ENCODE assay signal across 8 mouse cellular contexts in genomic region chr10:39261174-39262145, GRCm38 (mm10).
DNase-seq lines count a peak whose midpoint lies in the region; ATAC-seq lines count a peak whose summit lies in the region.
"Had no signal": no experiment of that assay in that cellular context is flagged by ENCODE, and none has a peak within 500 bp of the region (broad histone marks: within the 10 kb centered on the region; RNA-seq: fewer than 3 reads in every experiment).

No protein-coding gene starts in this region.

- H3K9me3 ChIP-seq in neural tube, embryonic 13.5 days: no peaks in the 10 kb centered on the region
- H3K9me3 ChIP-seq in forebrain, embryonic 16.5 days (ENCODE audit: control insufficient read depth, low read length): no peaks in the 10 kb centered on the region
- no peaks in the 10 kb centered on the region for H3K9me3 ChIP-seq in intestine, embryonic 14.5 days (ENCODE audit: control insufficient read depth, low read length)

- H3K4me3 ChIP-seq in neural tube, embryonic 13.5 days: no peak overlapping the region
- no peak overlapping the region for H3K4me3 ChIP-seq in forebrain, embryonic 16.5 days (replicated peaks; ENCODE audit: low read length)
- no peak overlapping the region for H3K4me3 ChIP-seq in intestine, embryonic 14.5 days (ENCODE audit: low read depth, low read length)

- H3K27me3 ChIP-seq in neural tube, embryonic 13.5 days: no peaks in the 10 kb centered on the region
- H3K27me3 ChIP-seq in forebrain, embryonic 16.5 days (replicated peaks; ENCODE audit: control insufficient read depth, insufficient read depth, low read length): no peaks in the 10 kb centered on the region
- no peaks in the 10 kb centered on the region for H3K27me3 ChIP-seq in intestine, embryonic 14.5 days (replicated peaks; ENCODE audit: control insufficient read depth, insufficient read depth, low read length)

- no peaks in the 10 kb centered on the region for H3K36me3 ChIP-seq in neural tube, embryonic 13.5 days
- H3K36me3 ChIP-seq in forebrain, embryonic 16.5 days (ENCODE audit: control insufficient read depth, insufficient read depth): no peaks in the 10 kb centered on the region
- H3K36me3 ChIP-seq in intestine, embryonic 14.5 days (ENCODE audit: control insufficient read depth, insufficient read depth, low read length): no peaks in the 10 kb centered on the region

- DNase-seq in neural tube, embryonic 10.5 days (ENCODE audit: extremely low spot score, low spot score): no peak
- DNase-seq in intestine, embryonic 14.5 days (ENCODE audit: low spot score): peak; percentile 61
- no peak for DNase-seq in cerebellum, adult 9-10 months
- no peak for DNase-seq in ovary, postnatal 10 days (ENCODE audit: low spot score)
- DNase-seq in cerebellum, adult 11 months: no peak
- DNase-seq: right cerebral cortex, postnatal 14 days had no signal

- ATAC-seq in neural tube, embryonic 13.5 days (ENCODE audit: low read depth): peak; percentile 52
- ATAC-seq in forebrain, embryonic 16.5 days: peak; percentile 58
- 0 out of 2 replicates have a peak, but pooled peaks have one; percentile 50 for ATAC-seq in intestine, embryonic 14.5 days (replicated peaks; ENCODE audit: low FRiP score, low TSS enrichment, low read depth)

- H3K4me2 ChIP-seq in neural tube, embryonic 13.5 days: no peak overlapping the region
- H3K4me2 ChIP-seq in forebrain, embryonic 16.5 days (ENCODE audit: low read length): no peak overlapping the region
- no peak overlapping the region for H3K4me2 ChIP-seq in intestine, embryonic 14.5 days (ENCODE audit: low read length)

- peaks cover 35% of the 10 kb centered on the region for H3K4me1 ChIP-seq in neural tube, embryonic 13.5 days (replicated peaks)
- H3K4me1 ChIP-seq in forebrain, embryonic 16.5 days (replicated peaks; ENCODE audit: control insufficient read depth, insufficient read depth, low read length): peaks cover 24% of the 10 kb centered on the region
- peaks cover 41% of the 10 kb centered on the region for H3K4me1 ChIP-seq in intestine, embryonic 14.5 days (replicated peaks; ENCODE audit: control insufficient read depth, insufficient read depth, low read length)

- H3K9ac ChIP-seq in neural tube, embryonic 13.5 days: no peak overlapping the region
- no peak overlapping the region for H3K9ac ChIP-seq in forebrain, embryonic 16.5 days (replicated peaks; ENCODE audit: low read depth, low read length)
- no peak overlapping the region for H3K9ac ChIP-seq in intestine, embryonic 14.5 days (ENCODE audit: low read length)

- 59% methylated on average over 8 of the region's 8 CpGs for WGBS in neural tube, embryonic 13.5 days
- 40% methylated on average over 8 of the region's 8 CpGs for WGBS in forebrain, embryonic 16.5 days
- 48% methylated on average over 8 of the region's 8 CpGs for WGBS in intestine, embryonic 14.5 days

- H3K27ac ChIP-seq in neural tube, embryonic 13.5 days (replicated peaks): peak overlapping the region; percentile 71
- H3K27ac ChIP-seq in forebrain, embryonic 16.5 days (ENCODE audit: low read length): peak overlapping the region; percentile 10; the same call in 1 of the 2 replicates
- H3K27ac ChIP-seq in intestine, embryonic 14.5 days (ENCODE audit: low read depth): peak overlapping the region; percentile 82

Comparison
In these comparisons a context has a peak if more than half of its experiments do, and no peak if none do; other contexts are left out.
1. H3K27ac ChIP-seq: peak in every context shown above with its lines; median percentile 82 in intestine, embryonic 14.5 days; 71 in neural tube, embryonic 13.5 days; 10 in forebrain, embryonic 16.5 days.